Mouse (Mus musculus): Measurements from ENCODE around the gene Phkg2. TPM values are rescaled to one million over a fixed set of nuclear protein-coding genes. Genes with fewer than 3 reads are reported as not detected.
"Not testable (repeated sequence)": the region's sequence is repeated elsewhere in the genome, so short reads cannot be mapped to it uniquely, and the experiment has no call there.

Gene Phkg2
- polyA plus RNA-seq, 1 experiment: 31.2 TPM

- TF ChIP-seq POLR2A (IDR thresholded peaks at IDR 0.05; ENCODE audit: low read depth, low read length) (no peak; the same call in 1 of the 2 replicates), CTCF (IDR thresholded peaks at IDR 0.05; ENCODE audit: borderline replicate concordance, insufficient read depth, low read length) (no peak)
- no peak within 1 kb of the TSS for H3K27ac ChIP-seq (ENCODE audit: insufficient read depth, low read length)
- H3K4me1 ChIP-seq (ENCODE audit: control insufficient read depth, insufficient read depth, low read length): no peaks in the 10 kb centered on the region
- peak within 1 kb of the TSS; percentile 72 for H3K4me3 ChIP-seq (ENCODE audit: insufficient read depth, low read length)
Observed at GRCm38 (mm10) chr7:127614891-127615843, 42.0 kb downstream of the Phkg2 start, which contains the start of gene Zfp629. Gene Zfp629, minus strand, starts transcription at chr7:127615797.

- H3K4me3 ChIP-seq (ENCODE audit: insufficient read depth, low read length): no peak overlapping the region
- no peak overlapping the region for H3K27ac ChIP-seq (ENCODE audit: insufficient read depth, low read length)
- TF ChIP-seq CTCF (IDR thresholded peaks at IDR 0.05; ENCODE audit: borderline replicate concordance, insufficient read depth, low read length): no peak
- no peaks in the 10 kb centered on the region for H3K4me1 ChIP-seq (ENCODE audit: control insufficient read depth, insufficient read depth, low read length)
Observed at GRCm38 (mm10) chr7:127616336-127616735, 43.2 kb downstream of the Phkg2 start.

GRCm38 (mm10) chr7:127616881-127617280 lies 43.7 kb downstream of the Phkg2 start:
- H3K4me1 ChIP-seq (ENCODE audit: control insufficient read depth, insufficient read depth, low read length): no peaks in the 10 kb centered on the region
- no peak overlapping the region for H3K4me3 ChIP-seq (ENCODE audit: insufficient read depth, low read length)
- H3K27ac ChIP-seq (ENCODE audit: insufficient read depth, low read length): no peak overlapping the region
- no peak for TF ChIP-seq CTCF (IDR thresholded peaks at IDR 0.05; ENCODE audit: borderline replicate concordance, insufficient read depth, low read length)
- TF ChIP-seq POLR2A (IDR thresholded peaks at IDR 0.05; ENCODE audit: low read depth, low read length): no peak

- Histone ChIP-seq H3K4me1 (ENCODE audit: control insufficient read depth, insufficient read depth, low read length) (no peaks in the 10 kb centered on the region), H3K27ac (ENCODE audit: insufficient read depth, low read length) (no peak overlapping the region), H3K4me3 (ENCODE audit: insufficient read depth, low read length) (no peak overlapping the region)
- no peak for TF ChIP-seq CTCF (IDR thresholded peaks at IDR 0.05; ENCODE audit: borderline replicate concordance, insufficient read depth, low read length)
Observed at GRCm38 (mm10) chr7:127617962-127618361, 44.8 kb downstream of the Phkg2 start.

GRCm38 (mm10) chr7:127618402-127618801 lies 45.3 kb downstream of the Phkg2 start:
- not testable (repeated sequence) for H3K27ac ChIP-seq (ENCODE audit: insufficient read depth, low read length); H3K4me3 ChIP-seq (ENCODE audit: insufficient read depth, low read length); H3K4me1 ChIP-seq (ENCODE audit: control insufficient read depth, insufficient read depth, low read length)

- no peak overlapping the region for H3K27ac ChIP-seq (ENCODE audit: insufficient read depth, low read length)
- H3K4me1 ChIP-seq (ENCODE audit: control insufficient read depth, insufficient read depth, low read length): no peaks in the 10 kb centered on the region
- no peak overlapping the region for H3K4me3 ChIP-seq (ENCODE audit: insufficient read depth, low read length)
- TF ChIP-seq CTCF (IDR thresholded peaks at IDR 0.05; ENCODE audit: borderline replicate concordance, insufficient read depth, low read length): no peak
- no peak for TF ChIP-seq POLR2A (IDR thresholded peaks at IDR 0.05; ENCODE audit: low read depth, low read length)
Observed at GRCm38 (mm10) chr7:127626039-127626438, 52.9 kb downstream of the Phkg2 start.

GRCm38 (mm10) chr7:127626471-127626870 lies 53.3 kb downstream of the Phkg2 start:
- Histone ChIP-seq H3K27ac (ENCODE audit: insufficient read depth, low read length) (no peak overlapping the region), H3K4me1 (ENCODE audit: control insufficient read depth, insufficient read depth, low read length) (no peaks in the 10 kb centered on the region), H3K4me3 (ENCODE audit: insufficient read depth, low read length) (no peak overlapping the region)
- no peak for TF ChIP-seq CTCF (IDR thresholded peaks at IDR 0.05; ENCODE audit: borderline replicate concordance, insufficient read depth, low read length)
- no peak for TF ChIP-seq POLR2A (IDR thresholded peaks at IDR 0.05; ENCODE audit: low read depth, low read length)

- H3K27ac ChIP-seq (ENCODE audit: insufficient read depth, low read length): no peak overlapping the region
- no peaks in the 10 kb centered on the region for H3K4me1 ChIP-seq (ENCODE audit: control insufficient read depth, insufficient read depth, low read length)
- TF ChIP-seq POLR2A (IDR thresholded peaks at IDR 0.05; ENCODE audit: low read depth, low read length) (no peak), CTCF (IDR thresholded peaks at IDR 0.05; ENCODE audit: borderline replicate concordance, insufficient read depth, low read length) (no peak)
- no peak overlapping the region for H3K4me3 ChIP-seq (ENCODE audit: insufficient read depth, low read length)
Observed at GRCm38 (mm10) chr7:127628646-127629045, 55.5 kb downstream of the Phkg2 start.

- Histone ChIP-seq H3K27ac (ENCODE audit: insufficient read depth, low read length) (no peak overlapping the region), H3K4me1 (ENCODE audit: control insufficient read depth, insufficient read depth, low read length) (no peaks in the 10 kb centered on the region), H3K4me3 (ENCODE audit: insufficient read depth, low read length) (no peak overlapping the region)
- TF ChIP-seq POLR2A (IDR thresholded peaks at IDR 0.05; ENCODE audit: low read depth, low read length) (no peak), CTCF (IDR thresholded peaks at IDR 0.05; ENCODE audit: borderline replicate concordance, insufficient read depth, low read length) (no peak)
Observed at GRCm38 (mm10) chr7:127631416-127631815, 58.3 kb downstream of the Phkg2 start.

Other genes with a start within 250 kb of the Phkg2 start
- gene Zfp768, start 227.8 kb upstream of the Phkg2 start, polyA plus RNA-seq (2011; ENCODE audit: insufficient read length, low read depth, missing spikeins): 18.4 and 20.7 TPM in 2 replicates
- 4.5 and 7.0 TPM in 2 replicates for gene Zfp747, start 197.3 kb upstream of the Phkg2 start, polyA plus RNA-seq (2011; ENCODE audit: insufficient read length, low read depth, missing spikeins)
- 1.6 and 2.1 TPM in 2 replicates for gene 9130019O22Rik, start 186.2 kb upstream of the Phkg2 start, polyA plus RNA-seq (2011; ENCODE audit: insufficient read length, low read depth, missing spikeins)
- gene E430018J23Rik, start 179.7 kb upstream of the Phkg2 start, polyA plus RNA-seq (2011; ENCODE audit: insufficient read length, low read depth, missing spikeins): 5.3 and 7.1 TPM in 2 replicates
- 3.3 and 5.0 TPM in 2 replicates for gene Zfp764, start 166.5 kb upstream of the Phkg2 start, polyA plus RNA-seq (2011; ENCODE audit: insufficient read length, low read depth, missing spikeins)
- gene Zfp688, start 151.3 kb upstream of the Phkg2 start, polyA plus RNA-seq (2011; ENCODE audit: insufficient read length, low read depth, missing spikeins): 9.6 and 11.0 TPM in 2 replicates
- gene Zfp689, start 124.2 kb upstream of the Phkg2 start, polyA plus RNA-seq (2011; ENCODE audit: insufficient read length, low read depth, missing spikeins): 1.8 and 3.2 TPM in 2 replicates
- gene Prr14, start 113.7 kb upstream of the Phkg2 start, polyA plus RNA-seq (2011; ENCODE audit: insufficient read length, low read depth, missing spikeins): 73.6 and 83.0 TPM in 2 replicates
- 54.2 and 58.1 TPM in 2 replicates for gene Fbrs, start 94.1 kb upstream of the Phkg2 start, polyA plus RNA-seq (2011; ENCODE audit: insufficient read length, low read depth, missing spikeins)
- gene Srcap, start 61.4 kb upstream of the Phkg2 start, polyA plus RNA-seq (2011; ENCODE audit: insufficient read length, low read depth, missing spikeins): 63.8 and 64.6 TPM in 2 replicates
- 10.3 and 12.0 TPM in 2 replicates for gene Gm42715, start 53.8 kb upstream of the Phkg2 start, polyA plus RNA-seq (2011; ENCODE audit: insufficient read length, low read depth, missing spikeins)
- not detected in 2 replicates for gene Tmem265, start 11.9 kb upstream of the Phkg2 start, polyA plus RNA-seq (2011; ENCODE audit: insufficient read length, low read depth, missing spikeins)
- gene Ccdc189, start 15.3 kb downstream of the Phkg2 start, polyA plus RNA-seq (2011; ENCODE audit: insufficient read length, low read depth, missing spikeins): 1.5 and 3.6 TPM in 2 replicates
- 34.2 and 34.6 TPM in 2 replicates for gene Rnf40, start 15.4 kb downstream of the Phkg2 start, polyA plus RNA-seq (2011; ENCODE audit: insufficient read length, low read depth, missing spikeins)
- 9.3 and 14.9 TPM in 2 replicates for gene Zfp629, start 42.5 kb downstream of the Phkg2 start, polyA plus RNA-seq (2011; ENCODE audit: insufficient read length, low read depth, missing spikeins)
- gene Bcl7c, start 135.6 kb downstream of the Phkg2 start, polyA plus RNA-seq (2011; ENCODE audit: insufficient read length, low read depth, missing spikeins): 53.2 and 57.0 TPM in 2 replicates
- gene Ctf1, start 139.4 kb downstream of the Phkg2 start, polyA plus RNA-seq (2011; ENCODE audit: insufficient read length, low read depth, missing spikeins): 14.9 and 27.8 TPM in 2 replicates
- gene Ctf2, start 158.8 kb downstream of the Phkg2 start, polyA plus RNA-seq (2011; ENCODE audit: insufficient read length, low read depth, missing spikeins): not detected in 2 replicates
- gene Fbxl19, start 171.2 kb downstream of the Phkg2 start, polyA plus RNA-seq (2011; ENCODE audit: insufficient read length, low read depth, missing spikeins): 16.0 and 17.8 TPM in 2 replicates
- gene Orai3, start 196.5 kb downstream of the Phkg2 start, polyA plus RNA-seq (2011; ENCODE audit: insufficient read length, low read depth, missing spikeins): 19.8 and 23.3 TPM in 2 replicates
- 29.3 and 33.8 TPM in 2 replicates for gene Setd1a, start 203.3 kb downstream of the Phkg2 start, polyA plus RNA-seq (2011; ENCODE audit: insufficient read length, low read depth, missing spikeins)
- gene Gm49388, start 212.3 kb downstream of the Phkg2 start, polyA plus RNA-seq (2011; ENCODE audit: insufficient read length, low read depth, missing spikeins): not detected in 2 replicates
- 8.0 and 9.4 TPM in 2 replicates for gene Hsd3b7, start 227.3 kb downstream of the Phkg2 start, polyA plus RNA-seq (2011; ENCODE audit: insufficient read length, low read depth, missing spikeins)